Mouse (Mus musculus) midbrain, embryonic 11.5 days (tissue): ENCODE measurements around the gene Bcl6b. TPM values are rescaled to one million over a fixed set of nuclear protein-coding genes. Genes with fewer than 3 reads are reported as not detected.

Experiments used
- ATAC-seq: fragments of 200-750 bp; cut with Nextera tagmentation; 2 replicates; pipeline ENCODE4 v1.8.0; 2017; ENCODE audit warnings: moderate TSS enrichment, moderate library complexity; ENCODE audit not compliant: low FRiP score
- DNase-seq: peaks from one replicate; pipeline ENCODE4 v3.0.0; 2015; ENCODE audit warnings: low spot score; ENCODE audit errors: missing footprints
- H3K27ac ChIP-seq: fragments of 300-500 bp; sonication (generic); 2 replicates; pipeline ENCODE4 v1.5.1; 2014; ENCODE audit warnings: low read depth, low read length
- H3K27me3 ChIP-seq: fragments of 300-500 bp; sonication (generic); 2 replicates; pipeline ENCODE4 v1.6.1; 2014; ENCODE audit warnings: mild to moderate bottlenecking, low read length, moderate library complexity, mixed read lengths; ENCODE audit not compliant: control insufficient read depth, insufficient read depth
- H3K36me3 ChIP-seq: fragments of 300-500 bp; sonication (generic); 2 replicates; pipeline ENCODE4 v1.6.1; 2014; ENCODE audit warnings: mild to moderate bottlenecking, low read length, moderate library complexity, mixed read lengths; ENCODE audit not compliant: control insufficient read depth, insufficient read depth
- H3K4me1 ChIP-seq: fragments of 300-500 bp; sonication (generic); 2 replicates; pipeline ENCODE4 v1.6.1; 2014; ENCODE audit warnings: low read length; ENCODE audit not compliant: control insufficient read depth, insufficient read depth
- H3K4me2 ChIP-seq: fragments of 300-500 bp; sonication (generic); 2 replicates; pipeline ENCODE4 v1.6.1; 2014; ENCODE audit warnings: mild to moderate bottlenecking, moderate library complexity
- H3K4me3 ChIP-seq: fragments of 300-500 bp; sonication (generic); 2 replicates; pipeline ENCODE4 v1.5.1; 2014; ENCODE audit warnings: low read depth, low read length
- H3K9ac ChIP-seq: fragments of 300-500 bp; sonication (generic); 2 replicates; pipeline ENCODE4 v1.6.1; 2014; ENCODE audit warnings: low read length
- H3K9me3 ChIP-seq: fragments of 300-500 bp; sonication (generic); 2 replicates; pipeline ENCODE4 v1.6.1; 2016; ENCODE audit warnings: low read length; ENCODE audit not compliant: control insufficient read depth
- WGBS: fragments of 180-500 bp; shearing (Covaris S2); extraction: QIAGEN DNeasy Blood & Tissue Kit; methylation state at CpG from one replicate; pipeline ENCODE4 v1.1.7; 2014; 5-methylcytosine and 5-hydroxymethylcytosine counted together
- polyA plus RNA-seq: library from polyadenylated mRNA; unstranded; fragments of >200 nt; fragmentation: Nextera tagmentation; extraction: Ambion mirVana; gene quantifications from 2 replicates; pipeline ENCODE4 v1.2.1, GENCODE M21; 2014

Bcl6b gene
- polyA plus RNA-seq, 1 experiment from 2014 or later: 5.4 TPM

DNA sequence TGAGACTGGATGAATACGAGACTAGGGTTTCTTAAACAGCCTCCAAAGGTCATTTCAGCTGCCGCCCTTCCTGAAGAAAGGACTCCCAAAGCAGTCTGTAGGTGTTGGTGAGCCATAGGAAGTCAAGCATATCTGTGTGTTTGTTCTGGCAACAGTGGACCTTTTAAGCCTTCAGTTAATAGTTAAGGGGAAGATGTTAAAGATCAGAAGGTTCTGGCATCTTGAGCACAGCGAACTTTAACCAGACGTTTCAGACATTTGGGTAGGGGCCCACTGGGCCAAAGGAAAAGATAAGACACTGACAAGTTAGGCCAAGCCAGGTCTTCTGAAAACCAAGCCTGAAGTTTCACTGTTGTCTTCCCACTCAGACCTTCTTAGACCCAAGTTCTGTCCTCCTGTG is 11.6 kb downstream of the Bcl6b start:
- peaks cover 35% of the 10 kb centered on the region for H3K27me3 ChIP-seq

GRCm38 (mm10) chr11:70216103-70216502 is 13.5 kb downstream of the Bcl6b start:
- H3K4me3 ChIP-seq: no peak overlapping the region
- H3K4me2 ChIP-seq: no peak overlapping the region; the same call in 1 of the 2 replicates
- DNase-seq: no peak
- H3K9ac ChIP-seq: no peak overlapping the region
- peaks cover 39% of the 10 kb centered on the region for H3K27me3 ChIP-seq
- H3K36me3 ChIP-seq: no peaks in the 10 kb centered on the region
- peaks cover 28% of the 10 kb centered on the region for H3K4me1 ChIP-seq
- no peak overlapping the region for H3K27ac ChIP-seq
- H3K9me3 ChIP-seq: no peaks in the 10 kb centered on the region
- ATAC-seq: no peak
- 48% methylated on average over 3 of the region's 3 CpGs for WGBS

More for the DNA sequence above, 11.6 kb downstream of the Bcl6b start:
- 91% methylated on average over 4 of the region's 4 CpGs for WGBS
- Histone ChIP-seq H3K9me3 (no peaks in the 10 kb centered on the region), H3K4me2 (no peak overlapping the region), H3K9ac (no peak overlapping the region), H3K4me3 (no peak overlapping the region), H3K4me1 (peaks cover 33% of the 10 kb centered on the region), H3K27ac (no peak overlapping the region), H3K36me3 (no peaks in the 10 kb centered on the region)
- DNase-seq (no peak), ATAC-seq (no peak)

DNA sequence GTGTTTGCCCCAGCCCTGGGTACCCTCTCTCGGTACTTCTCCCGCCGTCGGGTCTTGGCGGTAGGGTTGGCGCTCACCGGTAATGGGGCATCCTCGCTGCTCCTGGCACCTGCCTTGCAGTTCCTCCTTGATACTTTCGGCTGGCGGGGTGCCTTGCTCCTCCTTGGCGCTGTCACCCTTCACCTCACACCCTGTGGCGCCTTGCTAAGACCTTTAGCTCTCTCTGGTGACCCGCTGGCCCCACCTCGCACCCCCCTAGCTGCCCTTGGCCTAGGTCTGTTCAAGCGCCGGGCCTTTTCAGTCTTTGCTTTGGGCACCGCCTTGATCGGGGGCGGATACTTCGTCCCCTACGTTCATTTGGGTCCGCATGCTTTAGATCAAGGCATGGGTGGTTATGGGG is 14.3 kb downstream of the Bcl6b start:
- 6% methylated on average over 22 of the region's 22 CpGs for WGBS
- peaks cover 39% of the 10 kb centered on the region for H3K27me3 ChIP-seq

DNA sequence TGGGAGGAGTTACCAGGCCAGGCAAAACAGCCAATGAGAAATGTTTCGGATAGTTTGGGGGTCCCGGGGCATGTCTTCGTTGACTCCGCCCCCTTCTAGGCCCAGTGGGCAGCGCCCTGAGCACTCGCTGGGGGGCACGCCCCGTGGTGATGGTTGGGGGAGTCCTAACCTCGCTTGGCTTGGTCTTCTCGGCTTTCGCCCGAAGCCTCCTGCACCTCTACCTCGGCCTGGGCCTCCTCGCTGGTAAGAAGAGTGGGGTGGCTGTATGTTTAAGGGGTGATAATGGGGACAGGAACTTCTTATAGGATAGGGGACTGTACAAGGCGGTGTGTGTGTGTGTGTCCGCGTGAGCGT is 14.8 kb downstream of the Bcl6b start:
- Histone ChIP-seq H3K4me1 (peaks cover 25% of the 10 kb centered on the region), H3K36me3 (no peaks in the 10 kb centered on the region), H3K9me3 (no peaks in the 10 kb centered on the region), H3K4me3 (peak overlapping the region; percentile 31; the same call in 1 of the 2 replicates), H3K4me2 (peak overlapping the region; percentile 53), H3K27me3 (peaks cover 39% of the 10 kb centered on the region), H3K9ac (no peak overlapping the region), H3K27ac (no peak overlapping the region)
- WGBS: 5% methylated on average over 18 of the region's 18 CpGs
- no peak for DNase-seq
- ATAC-seq: peak; percentile 7; the same call in 1 of the 2 replicates

More for the DNA sequence above, 14.3 kb downstream of the Bcl6b start:
- no peak overlapping the region for H3K9ac ChIP-seq
- H3K9me3 ChIP-seq: no peaks in the 10 kb centered on the region
- DNase-seq (no peak), ATAC-seq (no peak)
- H3K36me3 ChIP-seq: no peaks in the 10 kb centered on the region
- H3K4me1 ChIP-seq: peaks cover 28% of the 10 kb centered on the region
- H3K27ac ChIP-seq: no peak overlapping the region
- H3K4me2 ChIP-seq: no peak overlapping the region
- no peak overlapping the region for H3K4me3 ChIP-seq

GRCm38 (mm10) chr11:70214191-70214855 is 15.3 kb downstream of the Bcl6b start:
- ATAC-seq: peak; percentile 61
- 1% methylated on average over 46 of the region's 46 CpGs for WGBS
- Histone ChIP-seq H3K4me1 (peaks cover 21% of the 10 kb centered on the region), H3K4me2 (peak overlapping the region; percentile 53), H3K36me3 (no peaks in the 10 kb centered on the region), H3K9me3 (no peaks in the 10 kb centered on the region), H3K4me3 (peak overlapping the region; percentile 31), H3K27me3 (peaks cover 39% of the 10 kb centered on the region), H3K27ac (no peak overlapping the region), H3K9ac (peak overlapping the region; percentile 46)
- DNase-seq: peak; percentile 94

- H3K27ac ChIP-seq: no peak overlapping the region
- peaks cover 39% of the 10 kb centered on the region for H3K27me3 ChIP-seq
- WGBS: 6% methylated on average over 25 of the region's 26 CpGs
- no peaks in the 10 kb centered on the region for H3K9me3 ChIP-seq
- H3K4me1 ChIP-seq: peaks cover 21% of the 10 kb centered on the region
- peak overlapping the region; percentile 31 for H3K4me3 ChIP-seq
- no peaks in the 10 kb centered on the region for H3K36me3 ChIP-seq
- ATAC-seq (peak; percentile 34; the same call in 1 of the 2 replicates), DNase-seq (no peak)
- H3K4me2 ChIP-seq: peak overlapping the region; percentile 53
- peak overlapping the region; percentile 46 for H3K9ac ChIP-seq
Observed at GRCm38 (mm10) chr11:70213736-70214135, 15.9 kb downstream of the Bcl6b start.

DNA sequence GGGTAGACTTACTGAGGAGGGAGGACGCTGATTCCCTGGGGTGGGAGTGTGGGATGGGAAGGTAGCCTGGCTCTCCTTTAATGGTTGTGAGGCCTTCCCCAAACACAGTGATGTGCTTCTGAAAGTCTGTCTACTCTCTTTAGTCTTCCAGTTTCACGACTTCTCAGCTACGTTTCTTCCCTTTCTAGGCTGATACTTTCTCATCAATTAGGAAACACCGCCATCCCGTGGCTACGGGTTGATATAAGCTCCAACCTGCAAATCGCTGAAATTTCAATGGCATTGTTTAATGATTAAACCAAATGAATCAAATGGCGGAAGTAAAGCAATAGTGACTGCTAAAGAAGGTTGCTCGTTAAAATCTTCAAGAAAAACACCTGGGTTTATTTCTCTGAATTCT is 16.7 kb downstream of the Bcl6b start:
- H3K27ac ChIP-seq: no peak overlapping the region
- H3K4me3 ChIP-seq: no peak overlapping the region
- no peak overlapping the region for H3K4me2 ChIP-seq
- no peaks in the 10 kb centered on the region for H3K9me3 ChIP-seq
- H3K9ac ChIP-seq: no peak overlapping the region
- DNase-seq (peak; percentile 92), ATAC-seq (no peak)
- H3K27me3 ChIP-seq: peaks cover 39% of the 10 kb centered on the region
- no peaks in the 10 kb centered on the region for H3K36me3 ChIP-seq
- 17% methylated on average over 9 of the region's 9 CpGs for WGBS
- peaks cover 18% of the 10 kb centered on the region for H3K4me1 ChIP-seq

- H3K4me2 ChIP-seq: no peak within 1 kb of the TSS
Observed at GRCm38 (mm10) chr11:70212423-70212822, 17.2 kb downstream of the Bcl6b start, which contains the start of gene Slc16a11. Gene Slc16a11 (plus strand): TSS chr11:70212752.

DNA sequence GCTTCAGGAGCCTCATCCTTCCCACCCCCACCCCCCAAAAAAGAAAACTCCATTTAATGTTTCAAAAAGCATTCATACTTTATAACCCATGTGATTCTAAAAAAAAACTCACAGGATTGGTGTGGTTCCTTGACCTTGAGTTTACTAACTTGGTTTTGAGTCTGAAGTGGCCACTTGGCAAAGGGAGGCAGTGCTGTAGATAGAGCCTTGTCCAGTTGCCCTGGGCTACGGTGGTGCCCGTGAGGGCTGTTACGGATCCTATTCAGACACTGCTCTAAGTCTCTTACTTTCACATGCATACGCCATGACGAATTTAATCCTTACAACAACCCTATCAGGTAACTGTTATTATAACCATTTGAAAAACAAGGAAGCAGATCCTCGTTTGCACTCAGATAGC is 17.6 kb downstream of the Bcl6b start:
- ATAC-seq (no peak), DNase-seq (no peak)
- WGBS: 76% methylated on average over 6 of the region's 6 CpGs
- H3K9ac ChIP-seq: no peak overlapping the region
- no peak overlapping the region for H3K4me2 ChIP-seq
- H3K9me3 ChIP-seq: no peaks in the 10 kb centered on the region
- H3K27ac ChIP-seq: no peak overlapping the region
- no peaks in the 10 kb centered on the region for H3K36me3 ChIP-seq
- peaks cover 39% of the 10 kb centered on the region for H3K27me3 ChIP-seq
- no peak overlapping the region for H3K4me3 ChIP-seq
- peaks cover 18% of the 10 kb centered on the region for H3K4me1 ChIP-seq

More at GRCm38 (mm10) chr11:70212423-70212822, 17.2 kb downstream of the Bcl6b start, which contains the start of gene Slc16a11:
- no peaks in the 10 kb centered on the region for H3K9me3 ChIP-seq
- 66% methylated on average over 6 of the region's 6 CpGs for WGBS
- H3K4me1 ChIP-seq: peaks cover 18% of the 10 kb centered on the region
- H3K27me3 ChIP-seq: peaks cover 39% of the 10 kb centered on the region
- ATAC-seq (no peak), DNase-seq (no peak)
- no peak within 1 kb of the TSS for H3K9ac ChIP-seq
- H3K4me3 ChIP-seq: no peak within 1 kb of the TSS
- H3K36me3 ChIP-seq: no peaks in the 10 kb centered on the region
- H3K27ac ChIP-seq: no peak within 1 kb of the TSS
